Comparison of ENCODE assay signal across 15 mouse cellular contexts in the genomic region with DNA sequence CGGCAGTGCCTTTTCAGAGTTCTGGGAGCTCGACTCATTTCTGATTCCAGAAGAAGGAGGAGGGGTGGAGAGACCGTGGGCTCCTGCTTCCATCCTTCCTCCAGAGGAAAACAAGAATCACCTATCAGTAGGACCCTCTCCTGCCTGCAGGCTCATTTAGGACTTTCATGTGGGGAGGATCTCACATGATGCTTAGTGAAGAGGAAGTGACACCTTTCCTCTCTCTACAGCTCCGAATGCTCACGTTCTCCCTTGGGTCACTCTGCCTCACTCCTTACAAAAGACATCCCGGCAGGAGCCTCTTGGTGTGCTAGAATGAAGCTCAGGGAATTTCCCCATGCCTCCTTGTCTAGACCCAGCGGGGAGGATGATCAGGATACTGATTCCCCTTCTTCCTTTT. TPM values are rescaled to one million over a fixed set of nuclear protein-coding genes. Genes with fewer than 3 reads are reported as not detected.
"Had no signal": no experiment of that assay in that cellular context is flagged by ENCODE, and none has a peak within 500 bp of the region (broad histone marks: within the 10 kb centered on the region; RNA-seq: fewer than 3 reads in every experiment).

No protein-coding gene starts in this region.

- ATAC-seq: midbrain, embryonic 16.5 days had no signal

- DNase-seq: lung, adult 18-20 months; lung, embryonic 14.5 days; lung, postnatal 10 days; lung, postnatal 4 days; midbrain, embryonic 14.5 days; retina, postnatal 1 day; right cerebral cortex, adult 18-20 months; right cerebral cortex, postnatal 25 days; right cerebral cortex, postnatal 4 days; spleen, adult 18-20 months; thymus, adult 18-20 months; thymus, postnatal 14 days; thymus, postnatal 36 days had no signal

RNA-seq across cellular contexts. Expression of a gene that starts 13.2 kb away (rescaled TPM):
- total RNA-seq: megakaryocyte-erythroid progenitor cell, adult 5-6 weeks had no signal

RNA-seq across cellular contexts. Expression of a gene that starts 19.8 kb away (rescaled TPM):
- total RNA-seq: megakaryocyte-erythroid progenitor cell, adult 5-6 weeks had no signal

RNA-seq across cellular contexts. Expression of a gene that starts 31.5 kb away (rescaled TPM):
- total RNA-seq: megakaryocyte-erythroid progenitor cell, adult 5-6 weeks had no signal
